Mouse (Mus musculus) forebrain, postnatal 0 days (tissue): Measurements from ENCODE around the gene Gsto2. TPM values are rescaled to one million over a fixed set of nuclear protein-coding genes. Genes with fewer than 3 reads are reported as not detected.

Experiments used
- ATAC-seq: fragments of 200-750 bp; cut with Nextera tagmentation; 2 replicates; pipeline ENCODE4 v1.8.0; 2017; ENCODE audit warnings: mild to moderate bottlenecking, moderate library complexity
- DNase-seq: peaks from one replicate; pipeline ENCODE4 v3.0.0-alpha.2; 2015
- H3K27ac ChIP-seq: fragments of 300-500 bp; sonication (generic); 2 replicates; pipeline ENCODE4 v1.5.1; 2014; ENCODE audit warnings: low read depth, mild to moderate bottlenecking, antibody characterized with exemption, low read length, moderate library complexity, mixed read lengths
- H3K27me3 ChIP-seq: fragments of 300-500 bp; sonication (generic); 2 replicates; pipeline ENCODE4 v1.6.1; 2014; ENCODE audit warnings: mild to moderate bottlenecking, low read length, mixed read lengths; ENCODE audit not compliant: insufficient read depth
- H3K36me3 ChIP-seq: fragments of 300-500 bp; sonication (generic); 2 replicates; pipeline ENCODE4 v1.6.1; 2014; ENCODE audit warnings: mild to moderate bottlenecking, moderate library complexity; ENCODE audit not compliant: insufficient read depth
- H3K4me1 ChIP-seq: fragments of 300-500 bp; sonication (generic); 2 replicates; pipeline ENCODE4 v1.6.1; 2014; ENCODE audit warnings: antibody characterized with exemption; ENCODE audit not compliant: insufficient read depth
- H3K4me2 ChIP-seq: fragments of 300-500 bp; sonication (generic); 2 replicates; pipeline ENCODE4 v1.6.1; 2014; ENCODE audit warnings: low read depth, mild to moderate bottlenecking, moderate library complexity
- H3K4me3 ChIP-seq: fragments of 300-500 bp; sonication (generic); 2 replicates; pipeline ENCODE4 v1.5.1; 2014; ENCODE audit warnings: low read depth, low read length, mixed read lengths
- H3K9ac ChIP-seq: fragments of 300-500 bp; sonication (generic); 2 replicates; pipeline ENCODE4 v1.6.1; 2014; ENCODE audit warnings: mild to moderate bottlenecking
- H3K9me3 ChIP-seq: fragments of 300-500 bp; sonication (generic); 2 replicates; pipeline ENCODE4 v1.6.1; 2016; ENCODE audit warnings: low read length
- CTCF ChIP-seq: sonication (generic); IDR thresholded peaks from 2 replicates; pipeline ENCODE4 v1.5.1; 2016; ENCODE audit warnings: antibody characterized with exemption, control low read depth, low read depth
- WGBS: fragments of 180-500 bp; shearing (Covaris S2); extraction: QIAGEN DNeasy Blood & Tissue Kit; methylation state at CpG from one replicate; pipeline ENCODE4 v1.1.7; 2014; 5-methylcytosine and 5-hydroxymethylcytosine counted together
- polyA plus RNA-seq: library from polyadenylated mRNA; unstranded; fragments of >200 nt; fragmentation: Nextera tagmentation; extraction: Ambion mirVana; gene quantifications from 2 replicates; pipeline ENCODE4 v1.2.1, GENCODE M21; 2015
- total RNA-seq: library from RNA; depleted of rRNA; stranded (reverse); fragments of >200 nt; gene quantifications from 2 replicates; pipeline ENCODE4 v1.2.3, GENCODE M21; 2014

The Gsto2 gene
- total and polyA plus RNA-seq, 2 experiments from 2014 or later = 0.88 to 0.95 TPM

DNA sequence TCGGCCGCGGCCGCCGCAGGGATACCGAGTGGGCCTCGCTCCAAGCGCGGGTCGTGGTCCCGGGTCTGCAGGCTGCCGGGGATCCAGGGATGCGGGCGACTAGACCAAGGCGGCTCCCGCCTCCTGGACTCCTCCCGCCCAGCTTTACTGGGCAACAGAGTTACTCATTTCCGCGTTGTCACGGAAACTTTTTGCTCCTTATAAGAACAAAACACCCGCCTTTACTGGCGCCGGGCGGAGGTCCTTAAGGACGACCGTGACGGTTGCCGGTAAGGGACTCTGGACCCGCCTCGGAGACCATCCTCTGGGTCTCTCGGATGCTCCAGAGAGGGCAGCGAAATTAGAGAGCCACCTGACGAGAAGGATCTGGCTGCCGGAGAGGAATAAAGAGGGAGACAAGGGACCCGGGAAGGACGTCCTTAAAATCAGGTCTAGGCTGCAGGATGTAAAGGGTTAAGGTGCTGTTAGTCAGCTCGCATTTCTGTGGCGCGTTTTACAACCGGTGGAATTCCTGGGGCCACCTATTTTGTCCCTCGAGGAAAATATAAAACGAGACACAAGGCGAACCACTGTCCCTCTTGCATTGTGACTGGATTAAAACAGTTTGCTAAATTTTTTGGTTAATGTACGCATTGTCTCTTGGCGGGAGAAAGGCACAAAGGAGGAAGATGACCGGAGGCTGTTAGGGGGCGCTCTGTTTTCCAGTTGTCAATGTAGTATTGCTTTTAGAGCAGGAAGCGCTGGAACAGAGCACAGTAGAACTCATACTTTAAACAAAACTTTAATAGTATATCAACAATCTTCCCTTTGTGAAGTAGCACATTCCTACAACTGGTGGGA, 54.0 kb downstream of the Gsto2 start, which contains the start of the genes Cfap43 and Itprip:
Gene Cfap43, minus strand, starts transcription at position 162 of the 840 bp plus-strand sequence.
Gene Itprip, minus strand, starts transcription at position 174 of the 840 bp plus-strand sequence.
- Histone ChIP-seq H3K4me1 (peaks cover 13% of the 10 kb centered on the region; the same call in 1 of the 2 replicates), H3K27me3 (no peaks in the 10 kb centered on the region), H3K9me3 (no peaks in the 10 kb centered on the region), H3K4me3 (peak within 1 kb of the TSS; percentile 82), H3K36me3 (no peaks in the 10 kb centered on the region), H3K4me2 (peak within 1 kb of the TSS; percentile 96), H3K27ac (peak within 1 kb of the TSS; percentile 69), H3K9ac (peak within 1 kb of the TSS; percentile 62)
- TF ChIP-seq CTCF = peak; percentile 63
- ATAC-seq (peak; percentile 86), DNase-seq (peak; percentile 89)
- under 1% methylated on average over 48 of the region's 48 CpGs for WGBS

- Histone ChIP-seq H3K4me1 (peaks cover 13% of the 10 kb centered on the region; the same call in 1 of the 2 replicates), H3K4me2 (peak overlapping the region; percentile 96), H3K4me3 (peak overlapping the region; percentile 82), H3K36me3 (no peaks in the 10 kb centered on the region), H3K27me3 (no peaks in the 10 kb centered on the region), H3K9me3 (no peaks in the 10 kb centered on the region), H3K9ac (peak overlapping the region; percentile 62; the same call in 1 of the 2 replicates), H3K27ac (0 out of 2 replicates have a peak overlapping the region, but pooled peaks have one; percentile 16)
- DNase-seq = no peak
- WGBS = 2% methylated on average over 8 of the region's 8 CpGs
- no peak for TF ChIP-seq CTCF
- peak; percentile 2; the same call in 1 of the 2 replicates for ATAC-seq
Observed at GRCm38 (mm10) chr19:47919966-47920375, 54.6 kb downstream of the Gsto2 start.

DNA sequence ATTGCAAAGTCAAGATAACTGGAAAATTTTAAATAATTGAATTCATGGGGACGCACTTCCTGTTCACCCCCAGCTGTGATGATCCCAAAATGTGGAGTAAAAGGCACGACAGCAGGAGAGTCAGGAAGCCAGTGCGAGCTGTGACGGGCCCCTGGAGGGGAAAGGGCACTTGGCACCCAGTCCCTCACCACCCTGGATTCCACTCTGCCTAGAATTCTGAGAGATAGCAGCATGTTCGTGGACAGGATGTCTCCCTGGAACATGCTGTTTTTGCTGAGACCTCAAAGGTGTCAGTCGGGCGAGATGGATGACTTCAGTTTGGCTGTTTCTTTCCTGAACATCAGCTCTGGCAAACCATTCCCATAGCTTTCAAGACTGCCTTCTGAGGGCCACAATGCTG, 60.5 kb downstream of the Gsto2 start:
- Histone ChIP-seq H3K27ac (no peak overlapping the region), H3K9ac (no peak overlapping the region), H3K4me2 (no peak overlapping the region), H3K4me3 (no peak overlapping the region), H3K36me3 (no peaks in the 10 kb centered on the region), H3K4me1 (no peaks in the 10 kb centered on the region), H3K9me3 (no peaks in the 10 kb centered on the region), H3K27me3 (no peaks in the 10 kb centered on the region)
- TF ChIP-seq CTCF = no peak
- WGBS = 85% methylated on average over 7 of the region's 7 CpGs
- no peak for ATAC-seq
- no peak for DNase-seq

GRCm38 (mm10) chr19:47927032-47927431, 61.7 kb downstream of the Gsto2 start:
- Histone ChIP-seq H3K9me3 (no peaks in the 10 kb centered on the region), H3K27ac (no peak overlapping the region), H3K4me1 (no peaks in the 10 kb centered on the region), H3K4me3 (no peak overlapping the region), H3K9ac (no peak overlapping the region), H3K4me2 (no peak overlapping the region), H3K36me3 (no peaks in the 10 kb centered on the region), H3K27me3 (no peaks in the 10 kb centered on the region)
- no peak for TF ChIP-seq CTCF
- ATAC-seq (no peak), DNase-seq (no peak)
- WGBS = 93% methylated on average over 2 of the region's 2 CpGs

GRCm38 (mm10) chr19:47929043-47929442, 63.7 kb downstream of the Gsto2 start:
- DNase-seq (no peak), ATAC-seq (no peak)
- no peak for TF ChIP-seq CTCF
- Histone ChIP-seq H3K9me3 (no peaks in the 10 kb centered on the region), H3K27ac (no peak overlapping the region), H3K27me3 (no peaks in the 10 kb centered on the region), H3K4me2 (no peak overlapping the region), H3K4me3 (no peak overlapping the region), H3K4me1 (no peaks in the 10 kb centered on the region), H3K36me3 (no peaks in the 10 kb centered on the region), H3K9ac (no peak overlapping the region)
- 93% methylated on average over 4 of the region's 4 CpGs for WGBS

DNA sequence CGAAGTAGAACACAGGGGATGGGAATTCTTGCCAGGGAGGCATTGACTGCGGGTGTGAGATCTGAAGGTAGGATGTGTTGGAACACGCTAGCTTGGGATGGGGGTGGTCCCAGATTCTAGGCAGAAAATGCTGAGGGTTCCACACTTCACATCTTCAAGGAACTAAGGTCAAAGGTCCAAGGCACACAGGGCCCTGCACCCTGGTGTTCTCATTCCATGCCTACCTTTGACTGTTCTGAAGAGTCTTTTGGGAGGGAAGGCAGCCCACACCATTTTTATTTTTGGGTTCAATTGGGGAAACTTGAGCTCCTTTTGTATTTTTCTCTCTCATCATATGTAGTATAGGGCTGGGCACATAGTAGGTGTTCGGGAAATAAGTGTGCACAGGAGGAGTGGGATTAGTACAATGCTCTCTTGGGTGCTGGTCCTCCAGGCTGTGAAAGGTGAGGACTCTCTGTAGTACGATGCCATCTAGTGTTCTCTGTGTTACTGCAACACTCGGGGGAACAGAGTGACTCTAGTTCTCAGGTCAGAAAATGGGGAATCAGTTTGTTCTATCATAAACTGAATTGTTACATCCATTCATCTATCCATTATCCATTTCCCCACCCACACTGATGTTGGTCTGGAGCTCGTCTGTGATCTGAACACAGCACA, 66.8 kb downstream of the Gsto2 start:
- H3K27me3 ChIP-seq = no peaks in the 10 kb centered on the region
- H3K36me3 ChIP-seq = no peaks in the 10 kb centered on the region
- H3K4me2 ChIP-seq = no peak overlapping the region
- peak; percentile 85 for TF ChIP-seq CTCF
- 44% methylated on average over 7 of the region's 7 CpGs for WGBS
- H3K4me3 ChIP-seq = no peak overlapping the region
- DNase-seq (peak; percentile 69), ATAC-seq (peak; percentile 81)
- H3K4me1 ChIP-seq = no peaks in the 10 kb centered on the region
- no peak overlapping the region for H3K9ac ChIP-seq
- H3K9me3 ChIP-seq = no peaks in the 10 kb centered on the region
- no peak overlapping the region for H3K27ac ChIP-seq

DNA sequence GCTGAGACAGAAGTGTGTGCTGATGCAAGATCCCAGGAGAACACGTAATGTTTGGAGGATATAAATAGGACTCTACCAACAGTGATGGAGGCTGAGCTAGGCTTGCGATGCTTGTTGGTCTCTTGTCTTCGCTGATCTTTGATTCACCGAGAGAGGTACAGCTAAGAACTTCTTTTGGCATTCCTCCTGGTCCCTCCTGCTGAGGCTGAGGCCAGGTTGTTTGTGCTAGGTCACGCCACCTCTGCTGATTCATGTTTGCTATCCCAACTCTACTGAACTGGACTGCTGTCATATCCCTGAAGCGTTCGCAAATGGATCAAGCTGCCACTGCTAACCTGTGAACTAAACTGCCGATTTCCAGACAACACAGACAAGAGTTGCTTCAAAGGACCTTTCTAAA, 68.8 kb downstream of the Gsto2 start:
- H3K9me3 ChIP-seq = no peaks in the 10 kb centered on the region
- no peak overlapping the region for H3K4me3 ChIP-seq
- no peaks in the 10 kb centered on the region for H3K36me3 ChIP-seq
- no peak overlapping the region for H3K27ac ChIP-seq
- no peak for TF ChIP-seq CTCF
- H3K27me3 ChIP-seq = no peaks in the 10 kb centered on the region
- no peak overlapping the region for H3K9ac ChIP-seq
- H3K4me2 ChIP-seq = no peak overlapping the region
- DNase-seq (no peak), ATAC-seq (no peak)
- peaks cover 2% of the 10 kb centered on the region; the same call in 1 of the 2 replicates for H3K4me1 ChIP-seq
- 90% methylated on average over 8 of the region's 8 CpGs for WGBS
